Mouse (Mus musculus): ENCODE results near the gene Psmg3. TPM values are rescaled to one million over a fixed set of nuclear protein-coding genes. Genes with fewer than 3 reads are reported as not detected.

Psmg3 gene
- polyA plus RNA-seq, 1 experiment: 57.7 TPM

- H3K79me2 ChIP-seq (ENCODE audit: control insufficient read depth, insufficient read depth): peaks cover 14% of the 10 kb centered on the region
- H3K36me3 ChIP-seq (ENCODE audit: control insufficient read depth, insufficient read depth): peaks cover 8% of the 10 kb centered on the region
- no peak overlapping the region for H3ac ChIP-seq (ENCODE audit: control insufficient read depth, insufficient read length)
- H3K4me2 ChIP-seq (ENCODE audit: low read depth): no peak overlapping the region
- TF ChIP-seq SRF (IDR thresholded peaks at IDR 0.05; ENCODE audit: control insufficient read depth, insufficient read length, low read depth) (no peak), E2F4 (IDR thresholded peaks at IDR 0.05; ENCODE audit: insufficient read depth) (no peak), TCF3 (IDR thresholded peaks at IDR 0.05; ENCODE audit: insufficient read length, low read depth) (peak; percentile 2), MYOG (IDR thresholded peaks at IDR 0.05; ENCODE audit: control insufficient read depth in 1 of 3, insufficient read depth in 1 of 3, insufficient read length in 2 of 3, low read depth in 2 of 3) (peak in 2 of 3 experiments; percentile 80 to 86), MYOD1 (IDR thresholded peaks at IDR 0.05; ENCODE audit: control insufficient read depth in 1 of 3, insufficient read length in 2 of 3, low read depth in 2 of 3) (peak in 2 of 3 experiments; percentile 55 to 86), TCF12 (IDR thresholded peaks at IDR 0.05; ENCODE audit: insufficient read depth, poor library complexity, severe bottlenecking) (peak; percentile 48), USF1 (IDR thresholded peaks at IDR 0.05; ENCODE audit: low read depth) (peak; percentile 27)
- H3K27me3 ChIP-seq (ENCODE audit: control insufficient read depth, insufficient read depth, insufficient read length): no peaks in the 10 kb centered on the region
- H3K4me3 ChIP-seq: no peak overlapping the region
These were observed 4.9 kb downstream of the Psmg3 start for GRCm38 (mm10) chr5:139821466-139822459.

GRCm38 (mm10) chr5:139819538-139820181, 7.0 kb downstream of the Psmg3 start, which contains the start of gene Tmem184a:
Gene Tmem184a (minus strand): TSS chr5:139819917.
- Histone ChIP-seq H3K79me2 (ENCODE audit: control insufficient read depth, insufficient read depth) (no peaks in the 10 kb centered on the region), H3K36me3 (ENCODE audit: control insufficient read depth, insufficient read depth) (peaks cover 8% of the 10 kb centered on the region), H3K27me3 (ENCODE audit: control insufficient read depth, insufficient read depth, insufficient read length) (no peaks in the 10 kb centered on the region), H3K4me2 (ENCODE audit: low read depth) (peak within 1 kb of the TSS; percentile 36), H3K4me3 (no peak within 1 kb of the TSS), H3ac (ENCODE audit: control insufficient read depth, insufficient read length) (no peak within 1 kb of the TSS)
- TF ChIP-seq MYOG (IDR thresholded peaks at IDR 0.05; ENCODE audit: control insufficient read depth in 1 of 3, insufficient read depth in 1 of 3, insufficient read length in 2 of 3, low read depth in 2 of 3): peak in 1 of 3 experiments; percentile 11
- TF ChIP-seq POLR2AphosphoS2 (IDR thresholded peaks at IDR 0.05; ENCODE audit: insufficient read length, low read depth): peak; percentile 9
- no peak for TF ChIP-seq POLR2A (IDR thresholded peaks at IDR 0.05; ENCODE audit: insufficient read length, low read depth)

GRCm38 (mm10) chr5:139818801-139819200, 7.9 kb downstream of the Psmg3 start:
- H3K79me2 ChIP-seq (ENCODE audit: control insufficient read depth, insufficient read depth): no peaks in the 10 kb centered on the region
- TF ChIP-seq SRF (IDR thresholded peaks at IDR 0.05; ENCODE audit: control insufficient read depth, insufficient read length, low read depth): no peak
- no peak for TF ChIP-seq POLR2A (IDR thresholded peaks at IDR 0.05; ENCODE audit: insufficient read length, low read depth)
- no peak for TF ChIP-seq MAX (IDR thresholded peaks at IDR 0.05; ENCODE audit: low read depth)
- no peak for TF ChIP-seq POLR2AphosphoS2 (IDR thresholded peaks at IDR 0.05; ENCODE audit: insufficient read length, low read depth)
- no peak for TF ChIP-seq USF1 (IDR thresholded peaks at IDR 0.05; ENCODE audit: low read depth)
- no peak for TF ChIP-seq E2F4 (IDR thresholded peaks at IDR 0.05; ENCODE audit: insufficient read depth)
- TF ChIP-seq REST (IDR thresholded peaks at IDR 0.05; ENCODE audit: insufficient read depth, insufficient read length): no peak
- TF ChIP-seq MYOG (IDR thresholded peaks at IDR 0.05; ENCODE audit: control insufficient read depth in 1 of 3, insufficient read depth in 1 of 3, insufficient read length in 2 of 3, low read depth in 2 of 3): no peak
- TF ChIP-seq CEBPB (IDR thresholded peaks at IDR 0.05; ENCODE audit: insufficient read depth, poor library complexity, severe bottlenecking): no peak
- no peak for TF ChIP-seq MYOD1 (IDR thresholded peaks at IDR 0.05; ENCODE audit: control insufficient read depth in 1 of 3, insufficient read length in 2 of 3, low read depth in 2 of 3)
- no peak for TF ChIP-seq TCF3 (IDR thresholded peaks at IDR 0.05; ENCODE audit: insufficient read length, low read depth)
- TF ChIP-seq TCF12 (IDR thresholded peaks at IDR 0.05; ENCODE audit: insufficient read depth, poor library complexity, severe bottlenecking): no peak

GRCm38 (mm10) chr5:139818056-139818455, 8.6 kb downstream of the Psmg3 start:
- TF ChIP-seq POLR2A (IDR thresholded peaks at IDR 0.05; ENCODE audit: insufficient read length, low read depth) (no peak), MAX (IDR thresholded peaks at IDR 0.05; ENCODE audit: low read depth) (no peak), REST (IDR thresholded peaks at IDR 0.05; ENCODE audit: insufficient read depth, insufficient read length) (no peak), CEBPB (IDR thresholded peaks at IDR 0.05; ENCODE audit: insufficient read depth, poor library complexity, severe bottlenecking) (no peak), MYOG (IDR thresholded peaks at IDR 0.05; ENCODE audit: control insufficient read depth in 1 of 3, insufficient read depth in 1 of 3, insufficient read length in 2 of 3, low read depth in 2 of 3) (no peak), SRF (IDR thresholded peaks at IDR 0.05; ENCODE audit: control insufficient read depth, insufficient read length, low read depth) (no peak), POLR2AphosphoS2 (IDR thresholded peaks at IDR 0.05; ENCODE audit: insufficient read length, low read depth) (no peak), TCF3 (IDR thresholded peaks at IDR 0.05; ENCODE audit: insufficient read length, low read depth) (no peak), MYOD1 (IDR thresholded peaks at IDR 0.05; ENCODE audit: control insufficient read depth in 1 of 3, insufficient read length in 2 of 3, low read depth in 2 of 3) (no peak), TCF12 (IDR thresholded peaks at IDR 0.05; ENCODE audit: insufficient read depth, poor library complexity, severe bottlenecking) (no peak), E2F4 (IDR thresholded peaks at IDR 0.05; ENCODE audit: insufficient read depth) (no peak), USF1 (IDR thresholded peaks at IDR 0.05; ENCODE audit: low read depth) (no peak)
- H3K4me2 ChIP-seq (ENCODE audit: low read depth): no peak overlapping the region
- no peaks in the 10 kb centered on the region for H3K36me3 ChIP-seq (ENCODE audit: control insufficient read depth, insufficient read depth)
- no peak overlapping the region for H3ac ChIP-seq (ENCODE audit: control insufficient read depth, insufficient read length)
- no peak overlapping the region for H3K4me3 ChIP-seq
- H3K79me2 ChIP-seq (ENCODE audit: control insufficient read depth, insufficient read depth): no peaks in the 10 kb centered on the region
- peaks cover 9% of the 10 kb centered on the region for H3K27me3 ChIP-seq (ENCODE audit: control insufficient read depth, insufficient read depth, insufficient read length)

More at GRCm38 (mm10) chr5:139818801-139819200, 7.9 kb downstream of the Psmg3 start:
- H3K4me2 ChIP-seq (ENCODE audit: low read depth): peak overlapping the region; percentile 36
- no peak overlapping the region for H3K4me3 ChIP-seq
- H3K27me3 ChIP-seq (ENCODE audit: control insufficient read depth, insufficient read depth, insufficient read length): peaks cover 5% of the 10 kb centered on the region
- H3ac ChIP-seq (ENCODE audit: control insufficient read depth, insufficient read length): no peak overlapping the region
- H3K36me3 ChIP-seq (ENCODE audit: control insufficient read depth, insufficient read depth): peaks cover 7% of the 10 kb centered on the region
